Mouse (Mus musculus): ENCODE data around the gene Sec24a. TPM values are rescaled to one million over a fixed set of nuclear protein-coding genes. Genes with fewer than 3 reads are reported as not detected.
"Not testable (repeated sequence)": the region's sequence is repeated elsewhere in the genome, so short reads cannot be mapped to it uniquely, and the experiment has no call there.

The Sec24a gene
- total RNA-seq, 2 experiments from 2014 or later = 41.1 to 56.0 TPM

DNA sequence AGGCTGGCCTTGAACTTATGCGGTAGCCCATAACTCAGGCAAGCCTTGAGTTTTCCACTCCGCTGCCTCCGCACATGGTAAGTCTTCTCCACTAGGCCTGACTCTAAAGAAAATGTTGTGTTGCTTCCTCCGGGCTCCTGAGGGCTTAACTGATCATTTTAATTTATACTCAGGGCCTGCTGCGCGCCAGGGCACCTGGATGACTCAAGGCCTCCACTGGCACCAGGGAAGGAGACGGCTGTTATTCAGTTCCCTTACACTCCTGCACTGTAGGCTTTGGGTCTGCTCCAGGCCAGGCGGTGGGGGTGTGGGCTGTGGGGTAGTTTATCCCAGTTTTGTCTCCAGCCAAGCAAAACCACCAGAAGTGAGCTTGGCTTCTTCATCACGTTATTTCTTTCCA is 90.1 kb downstream of the Sec24a start:
- intact Hi-C loops (cut with DNase I) = no loop called here
- Histone ChIP-seq H3K4me3 (no peak overlapping the region), H3K27ac (no peak overlapping the region)
- no peak for DNase-seq
- no peak for TF ChIP-seq CTCF (IDR thresholded peaks at IDR 0.05)

DNA sequence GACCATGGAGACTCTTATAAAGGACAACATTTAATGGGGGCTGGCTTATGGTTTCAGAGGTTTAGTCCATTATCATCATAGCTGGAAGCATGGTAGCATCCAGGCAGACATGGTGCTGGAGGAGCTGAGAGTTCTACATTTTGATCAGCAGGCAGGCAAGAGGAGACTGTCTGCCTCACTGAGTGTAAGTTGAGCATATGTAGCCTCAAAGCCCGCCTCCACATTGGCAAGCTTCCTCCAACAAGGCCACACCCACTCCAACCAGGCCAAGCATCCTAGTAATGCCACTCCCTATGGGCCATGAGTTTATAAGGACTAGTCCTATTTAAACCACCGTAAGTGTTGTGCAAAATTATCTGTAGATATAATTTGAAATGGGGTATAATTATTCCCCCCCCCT is 92.1 kb downstream of the Sec24a start:
- Histone ChIP-seq H3K4me3 (no peak overlapping the region), H3K27ac (no peak overlapping the region)
- DNase-seq = no peak
- no peak for TF ChIP-seq CTCF (IDR thresholded peaks at IDR 0.05)
- intact Hi-C loops (cut with DNase I) = no loop called here

- DNase-seq = no peak
- TF ChIP-seq CTCF (IDR thresholded peaks at IDR 0.05) = no peak
- intact Hi-C loops (cut with DNase I) = no loop called here
- no peak overlapping the region for H3K27ac ChIP-seq
- H3K4me3 ChIP-seq = no peak overlapping the region
These were observed 92.6 kb downstream of the Sec24a start for GRCm38 (mm10) chr11:51670846-51671245.

- intact Hi-C loops (cut with DNase I) = not testable (repeated sequence)
These were observed 98.7 kb downstream of the Sec24a start for GRCm38 (mm10) chr11:51664747-51665146.

GRCm38 (mm10) chr11:51662632-51663031 is 100.8 kb downstream of the Sec24a start:
- Histone ChIP-seq H3K4me3 (no peak overlapping the region), H3K27ac (no peak overlapping the region)
- intact Hi-C loops (cut with DNase I) = no loop called here
- TF ChIP-seq CTCF (IDR thresholded peaks at IDR 0.05) = no peak
- no peak for DNase-seq

More at GRCm38 (mm10) chr11:51664747-51665146, 98.7 kb downstream of the Sec24a start:
- not testable (repeated sequence) for H3K4me3 ChIP-seq, H3K27ac ChIP-seq, DNase-seq

- DNase-seq = no peak
- no peak for TF ChIP-seq CTCF (IDR thresholded peaks at IDR 0.05)
- intact Hi-C loops (cut with DNase I) = no loop called here
- H3K4me3 ChIP-seq = no peak overlapping the region
- no peak overlapping the region for H3K27ac ChIP-seq
These were observed 101.5 kb downstream of the Sec24a start for GRCm38 (mm10) chr11:51661867-51662365.

DNA sequence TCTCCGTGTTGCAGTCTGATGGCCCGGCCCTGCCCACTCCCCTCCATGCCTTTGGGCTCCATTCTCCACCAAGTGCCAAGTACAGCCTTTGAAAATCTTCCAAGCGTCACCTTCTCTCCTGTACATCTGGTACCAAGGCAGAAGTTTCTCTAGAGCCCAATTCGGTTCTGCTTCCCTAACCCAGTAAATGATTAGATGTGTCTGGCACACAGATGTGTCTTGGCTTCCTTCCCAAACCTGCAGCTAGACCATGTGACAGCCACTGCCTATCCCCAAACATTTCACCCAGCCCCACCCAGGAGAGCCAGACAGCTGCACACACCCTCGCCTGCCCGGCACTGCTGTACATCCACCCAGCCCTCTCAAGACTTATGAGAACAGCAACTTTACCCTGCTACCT is 104.7 kb downstream of the Sec24a start:
- H3K4me3 ChIP-seq = no peak overlapping the region
- peak overlapping the region; percentile 54 for H3K27ac ChIP-seq
- intact Hi-C loops (cut with DNase I) = no loop called here
- no peak for DNase-seq
- no peak for TF ChIP-seq CTCF (IDR thresholded peaks at IDR 0.05)

DNA sequence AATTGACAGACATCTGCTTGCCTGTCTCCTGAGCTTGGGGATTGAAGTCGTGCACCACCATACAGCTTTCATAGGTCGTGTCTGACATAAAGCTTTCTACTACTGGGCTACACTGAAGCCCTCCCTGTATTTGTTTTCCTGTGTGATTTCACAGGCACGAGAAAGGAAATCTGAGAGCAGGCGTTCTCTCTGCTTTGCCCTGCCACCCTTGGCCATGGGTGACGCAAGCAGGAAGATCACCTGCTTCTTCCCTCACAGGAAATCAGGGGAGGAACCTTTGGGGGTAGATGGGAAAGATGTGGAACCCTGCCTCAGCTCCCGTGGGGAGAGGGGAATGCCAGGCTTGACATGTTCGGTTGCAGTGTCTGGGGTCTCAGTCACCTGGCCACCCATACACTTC is 105.1 kb downstream of the Sec24a start:
- Histone ChIP-seq H3K4me3 (no peak overlapping the region), H3K27ac (peak overlapping the region; percentile 54)
- no peak for TF ChIP-seq CTCF (IDR thresholded peaks at IDR 0.05)
- intact Hi-C loops (cut with DNase I) = no loop called here
- DNase-seq = no peak

DNA sequence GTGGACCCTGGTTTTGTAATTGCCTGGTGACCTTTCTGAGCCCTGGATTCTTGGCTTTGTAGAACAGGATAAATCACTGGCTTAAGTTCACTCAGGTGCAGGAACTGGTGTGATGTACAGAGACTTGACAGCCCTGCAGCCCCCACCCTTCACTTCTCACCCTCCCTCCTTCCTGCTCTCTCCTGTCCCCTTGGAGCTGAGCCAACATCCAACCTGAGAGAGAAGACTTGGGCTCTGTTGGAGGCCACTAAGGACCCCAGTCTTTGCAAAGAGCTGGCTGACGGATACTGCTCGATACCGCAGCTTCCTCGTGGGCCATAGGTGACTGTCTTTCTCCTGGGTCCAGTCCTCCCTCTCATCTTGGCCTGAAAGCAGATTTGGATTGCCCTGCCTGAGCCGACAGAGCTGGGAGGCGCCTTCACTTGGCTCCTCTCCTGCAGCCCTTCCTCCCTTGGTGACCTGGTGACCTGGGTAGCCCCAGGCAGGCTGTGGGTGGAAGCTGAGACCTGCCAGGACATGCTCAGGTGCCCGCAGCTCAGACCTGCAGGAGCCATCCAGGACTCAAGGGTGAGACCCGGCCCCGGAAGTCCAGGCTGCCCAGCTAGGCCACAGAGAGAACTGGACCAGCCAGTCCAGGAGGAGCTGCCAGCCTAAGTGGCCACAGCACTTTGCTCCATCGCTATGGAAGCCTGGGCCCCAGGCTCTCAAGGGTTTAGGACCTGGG is 106.5 kb downstream of the Sec24a start:
- DNase-seq = peak; percentile 39
- intact Hi-C loops (cut with DNase I) = no loop called here
- no peak overlapping the region for H3K4me3 ChIP-seq
- TF ChIP-seq CTCF (IDR thresholded peaks at IDR 0.05) = no peak
- H3K27ac ChIP-seq = peak overlapping the region; percentile 16; the same call in 1 of the 2 replicates

- H3K4me3 ChIP-seq = no peak overlapping the region
- TF ChIP-seq CTCF (IDR thresholded peaks at IDR 0.05) = no peak
- DNase-seq = peak; percentile 40
- intact Hi-C loops (cut with DNase I) = loop anchor here (5.0 kb wide), 1 partner anchor 38 kb away; the partner anchor contains the start of gene Nhp2
- H3K27ac ChIP-seq = no peak overlapping the region
These were observed 108.5 kb downstream of the Sec24a start for GRCm38 (mm10) chr11:51654891-51655290.

DNA sequence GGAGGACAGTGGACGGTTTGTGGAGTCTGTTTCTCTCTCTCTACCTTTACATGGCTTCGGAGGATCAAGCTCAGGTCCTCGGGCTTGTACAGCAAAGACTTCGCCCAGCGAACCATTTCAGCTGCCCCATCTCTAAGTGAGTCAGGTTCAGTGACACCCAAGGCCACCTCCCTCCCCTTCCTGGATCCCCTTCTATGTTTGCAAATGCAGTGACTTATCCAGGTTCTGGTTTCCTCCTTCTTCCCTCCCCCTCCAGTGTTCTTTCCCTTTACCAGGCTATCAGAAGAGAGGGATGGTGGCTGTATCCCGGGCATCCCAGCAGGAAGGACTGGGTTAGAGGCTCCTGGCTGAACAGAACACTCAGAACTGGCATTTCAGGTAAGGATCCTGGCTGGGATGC is 109.7 kb downstream of the Sec24a start:
- DNase-seq = no peak
- TF ChIP-seq CTCF (IDR thresholded peaks at IDR 0.05) = no peak
- intact Hi-C loops (cut with DNase I) = loop anchor here (5.0 kb wide), 1 partner anchor 36 kb away; the partner anchor contains the start of gene Nhp2
- H3K4me3 ChIP-seq = no peak overlapping the region
- no peak overlapping the region for H3K27ac ChIP-seq

GRCm38 (mm10) chr11:51652889-51653418 is 110.5 kb downstream of the Sec24a start:
- no peak for TF ChIP-seq CTCF (IDR thresholded peaks at IDR 0.05)
- Histone ChIP-seq H3K27ac (no peak overlapping the region), H3K4me3 (no peak overlapping the region)
- no peak for DNase-seq
- intact Hi-C loops (cut with DNase I) = loop anchor here (5.0 kb wide), 1 partner anchor 36 kb away; the partner anchor contains the start of gene Nhp2

- peak; percentile 79 for DNase-seq
- Histone ChIP-seq H3K27ac (peak within 1 kb of the TSS; percentile 86), H3K4me3 (peak within 1 kb of the TSS; percentile 73)
- no peak for TF ChIP-seq CTCF (IDR thresholded peaks at IDR 0.05)
- intact Hi-C loops (cut with DNase I) = loop anchor here (5.0 kb wide), 1 partner anchor 34 kb away; the partner anchor contains the start of gene Nhp2
These were observed 112.5 kb downstream of the Sec24a start, which contains the start of the genes N4bp3 and D930048N14Rik for GRCm38 (mm10) chr11:51650691-51651515. Gene N4bp3, minus strand, starts transcription at chr11:51650842. Gene D930048N14Rik, plus strand, starts transcription at chr11:51650954.

Measured in gastrocnemius, adult 2 months (tissue).